Mouse (Mus musculus) forebrain, embryonic 10.5 days (tissue): ENCODE results near the gene Gm5916. TPM values are rescaled to one million over a fixed set of nuclear protein-coding genes. Genes with fewer than 3 reads are reported as not detected.

Experiments used
- DNase-seq: peaks from one replicate; pipeline ENCODE4 v3.0.0-alpha.2; 2017; ENCODE audit warnings: low spot score; ENCODE audit errors: extremely low spot score
- H3K27ac ChIP-seq: fragments of 300-500 bp; sonication (generic); 2 replicates; pipeline ENCODE4 v1.5.1; 2016; ENCODE audit warnings: mild to moderate bottlenecking
- H3K27me3 ChIP-seq: fragments of 300-500 bp; sonication (generic); 2 replicates; pipeline ENCODE4 v1.6.1; 2016; ENCODE audit warnings: mild to moderate bottlenecking; ENCODE audit not compliant: poor library complexity, severe bottlenecking
- H3K36me3 ChIP-seq: fragments of 300-500 bp; sonication (generic); replicated peaks from 2 replicates; pipeline ENCODE4 v1.6.1; 2016; ENCODE audit warnings: mild to moderate bottlenecking, moderate library complexity
- H3K4me1 ChIP-seq: fragments of 300-500 bp; sonication (generic); 2 replicates; pipeline ENCODE4 v1.6.1; 2016
- H3K4me3 ChIP-seq: fragments of 300-500 bp; sonication (generic); 2 replicates; pipeline ENCODE4 v1.5.1; 2016; ENCODE audit warnings: mild to moderate bottlenecking, moderate library complexity
- H3K9me3 ChIP-seq: fragments of 300-500 bp; sonication (generic); 2 replicates; pipeline ENCODE4 v1.6.1; 2016; ENCODE audit warnings: mild to moderate bottlenecking, moderate library complexity
- WGBS: fragments of 180-500 bp; shearing (Covaris S2); methylation state at CpG from one replicate; pipeline ENCODE4 v1.1.7; 2016; 5-methylcytosine and 5-hydroxymethylcytosine counted together
- polyA plus RNA-seq: library from polyadenylated mRNA; unstranded; fragments of >200 nt; fragmentation: Nextera tagmentation; extraction: Ambion mirVana; gene quantifications from 2 replicates; pipeline ENCODE4 v1.2.1, GENCODE M21; 2016

Gm5916 gene
- polyA plus RNA-seq, result not detected in 2 replicates

GRCm38 (mm10) chr9:36128679-36129078 is at the start of gene Gm5916:
Gene Gm5916 (minus strand): TSS chr9:36128779.
- Histone ChIP-seq H3K4me3 (no peak within 1 kb of the TSS), H3K36me3 (no peaks in the 10 kb centered on the region), H3K27ac (no peak within 1 kb of the TSS), H3K27me3 (no peaks in the 10 kb centered on the region), H3K4me1 (no peaks in the 10 kb centered on the region), H3K9me3 (peaks cover 19% of the 10 kb centered on the region; the same call in 1 of the 2 replicates)
- DNase-seq, result no peak
- 88% methylated on average over 1 of the region's 1 CpGs for WGBS

Other genes with a start within 250 kb of the Gm5916 start
- gene 9230113P08Rik, start 220.4 kb downstream of the Gm5916 start, polyA plus RNA-seq, result not detected in 2 replicates